Comparison of ENCODE assay signal across 13 mouse cellular contexts in the genomic region with DNA sequence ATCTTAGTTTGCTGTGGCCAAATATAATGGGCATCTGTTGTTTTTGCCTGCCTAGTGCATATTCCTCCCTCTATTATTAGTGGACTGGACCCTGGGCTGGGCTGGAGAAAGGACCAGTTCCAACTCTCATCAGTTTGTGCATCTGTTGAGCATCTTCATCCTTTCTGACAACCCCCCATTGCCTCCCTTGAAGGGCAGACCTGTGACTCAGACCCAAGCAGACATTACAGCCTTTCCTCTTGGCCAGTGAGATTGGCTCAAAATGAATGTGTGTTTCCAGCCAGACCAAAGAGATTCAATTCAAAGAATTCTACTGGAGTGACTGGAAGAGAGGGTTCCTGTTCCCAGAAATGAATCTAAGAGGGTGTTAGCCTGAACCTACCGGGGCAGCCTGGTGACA.
"Had no signal": no experiment of that assay in that cellular context is flagged by ENCODE, and none has a peak within 500 bp of the region (broad histone marks: within the 10 kb centered on the region; RNA-seq: fewer than 3 reads in every experiment).

No protein-coding gene starts in this region.

- DNase-seq: kidney, adult 8-10 months; kidney, postnatal 25 days; layer of hippocampus, adult 9-11 months; lung, adult 2 months; lung, postnatal 10 days; lung, postnatal 4 days; midbrain, embryonic 14.5 days; right cerebral cortex, postnatal 25 days; thymus, postnatal 36 days had no signal

- H3K4me2 ChIP-seq: liver, embryonic 11.5 days; liver, embryonic 15.5 days had no signal

- H3K9ac ChIP-seq: liver, embryonic 15.5 days had no signal

- H3K9me3 ChIP-seq: limb, embryonic 10.5 days; liver, embryonic 15.5 days; midbrain, embryonic 10.5 days had no signal

- H3K27ac ChIP-seq: limb, embryonic 10.5 days; liver, embryonic 15.5 days; midbrain, embryonic 10.5 days had no signal

- H3K4me1 ChIP-seq: limb, embryonic 10.5 days; liver, embryonic 15.5 days; midbrain, embryonic 10.5 days had no signal

- H3K27me3 ChIP-seq: liver, embryonic 15.5 days had no signal

- H3K4me3 ChIP-seq: limb, embryonic 10.5 days; liver, embryonic 15.5 days; midbrain, embryonic 10.5 days had no signal

- H3K36me3 ChIP-seq: limb, embryonic 10.5 days; liver, embryonic 15.5 days; midbrain, embryonic 10.5 days had no signal
